Mouse (Mus musculus): ENCODE results near the gene Eomes.

Eomes gene

DNA sequence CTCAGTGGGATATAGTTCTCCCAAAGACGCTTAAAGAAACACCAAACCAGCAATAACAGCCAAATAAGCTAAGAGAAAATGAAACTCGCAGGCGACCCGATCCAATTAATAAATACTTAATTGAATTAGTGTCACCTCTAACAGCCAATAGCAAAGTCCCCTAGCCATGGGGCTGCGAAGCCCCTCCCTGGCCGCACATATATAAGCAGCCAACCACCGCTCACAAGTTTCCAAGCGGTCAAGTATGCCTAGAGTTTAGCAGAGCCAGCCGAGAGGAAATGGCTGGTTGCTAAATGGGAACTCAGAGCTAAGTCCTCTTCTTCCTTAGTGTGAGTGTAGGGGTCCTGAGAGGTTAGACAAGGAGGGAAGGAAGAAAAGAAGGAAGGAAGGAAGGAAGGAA is at the start of gene Eomes:
Gene Eomes, plus strand, starts transcription at position 252 of the 400 bp plus-strand sequence.
- no peak for DNase-seq (ENCODE audit: low spot score in 2 of 2)

DNA sequence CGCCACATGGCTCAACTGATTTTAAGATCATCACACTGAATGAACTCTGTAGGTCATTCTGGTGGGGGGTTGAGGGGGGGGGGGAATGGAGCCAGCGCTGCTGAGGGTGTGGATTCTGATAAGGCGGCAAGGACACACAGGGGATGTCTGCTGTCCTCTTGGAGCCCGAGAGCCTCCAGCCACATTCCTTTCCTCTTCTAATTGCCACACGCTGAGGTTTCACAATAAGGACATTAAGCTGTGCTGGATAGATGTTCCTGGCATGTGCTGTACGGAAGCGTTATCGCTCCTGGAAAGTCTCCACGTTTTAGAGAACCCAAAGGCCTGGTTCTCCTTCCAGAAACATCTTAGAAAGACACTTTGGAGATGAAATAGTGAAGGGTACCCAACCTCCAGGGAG is 33.2 kb upstream of the Eomes start:
- no peak for DNase-seq (ENCODE audit: low spot score in 2 of 2)

GRCm38 (mm10) chr9:118449336-118449735 is 28.7 kb upstream of the Eomes start:
- DNase-seq (ENCODE audit: low spot score in 2 of 2), result no peak

GRCm38 (mm10) chr9:118453427-118453826 is 24.6 kb upstream of the Eomes start:
- no peak for DNase-seq (ENCODE audit: low spot score in 2 of 2)

GRCm38 (mm10) chr9:118455188-118455845 is 22.7 kb upstream of the Eomes start:
- no peak for DNase-seq (ENCODE audit: low spot score in 2 of 2)

GRCm38 (mm10) chr9:118456405-118456804 is 21.6 kb upstream of the Eomes start:
- no peak for DNase-seq (ENCODE audit: low spot score in 2 of 2)

- DNase-seq (ENCODE audit: low spot score in 2 of 2), result no peak
Measured at GRCm38 (mm10) chr9:118458039-118458438, 20.0 kb upstream of the Eomes start.

DNA sequence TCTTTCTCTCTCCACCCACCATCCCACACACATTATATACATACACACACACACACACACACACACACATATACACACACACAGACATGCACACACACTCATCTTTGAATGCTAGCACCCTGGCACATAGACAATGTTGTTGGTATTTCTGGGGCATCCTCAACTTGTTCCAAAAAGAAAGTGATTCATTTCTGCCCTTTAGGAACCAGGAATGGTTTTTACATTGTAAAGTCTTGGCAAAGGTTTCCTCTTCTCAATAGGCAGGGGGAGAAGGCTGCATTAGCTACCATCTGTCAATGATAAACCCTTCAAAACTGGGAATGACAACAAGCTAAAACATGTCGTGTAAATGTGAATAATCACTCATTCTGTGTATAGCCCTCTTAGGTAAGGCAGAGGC is 14.0 kb upstream of the Eomes start:
- DNase-seq (ENCODE audit: low spot score in 2 of 2), result no peak

GRCm38 (mm10) chr9:118468301-118468700 is 9.7 kb upstream of the Eomes start:
- no peak for DNase-seq (ENCODE audit: low spot score in 2 of 2)

- DNase-seq (ENCODE audit: low spot score in 2 of 2), result no peak
Measured at GRCm38 (mm10) chr9:118469272-118469671, 8.7 kb upstream of the Eomes start.

GRCm38 (mm10) chr9:118471296-118471695 is 6.7 kb upstream of the Eomes start:
- no peak for DNase-seq (ENCODE audit: low spot score in 2 of 2)

DNA sequence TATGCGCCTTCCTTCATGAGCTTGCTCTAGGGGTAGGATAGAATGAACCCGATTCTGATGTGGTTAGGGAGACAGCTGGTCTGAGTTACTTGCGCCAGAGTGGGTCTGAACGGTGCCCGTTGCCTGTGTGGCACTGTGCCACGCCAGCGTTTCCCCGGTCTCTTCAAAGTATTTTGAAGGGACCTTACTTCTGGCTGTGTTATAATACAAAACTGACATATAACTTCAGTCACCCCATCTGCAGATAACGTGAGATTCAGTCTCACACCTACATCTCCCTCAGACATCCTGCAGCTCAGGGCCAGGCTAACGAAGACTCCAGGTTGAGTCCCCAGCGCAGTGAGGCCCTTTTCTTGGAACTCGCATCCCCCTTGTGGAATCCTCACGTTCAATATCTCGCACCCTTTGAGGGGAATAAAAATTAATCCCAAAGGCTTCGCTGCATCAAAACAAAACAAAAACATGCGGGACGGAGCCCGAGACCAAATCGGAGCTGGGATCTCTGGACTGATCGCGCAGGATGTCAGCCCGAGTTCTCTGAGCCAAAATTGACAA is 1.7 kb upstream of the Eomes start:
- DNase-seq (ENCODE audit: low spot score in 2 of 2), result no peak

GRCm38 (mm10) chr9:118476766-118477271 is 1.2 kb upstream of the Eomes start:
- DNase-seq (ENCODE audit: low spot score in 2 of 2), result no peak

- DNase-seq (ENCODE audit: low spot score in 2 of 2), result no peak
Measured at GRCm38 (mm10) chr9:118477281-118477931, 606 bp upstream of the Eomes start.

GRCm38 (mm10) chr9:118478458-118478838 is 436 bp downstream of the Eomes start:
- DNase-seq (ENCODE audit: low spot score in 2 of 2), result no peak

GRCm38 (mm10) chr9:118478839-118479507 is 961 bp downstream of the Eomes start:
- DNase-seq (ENCODE audit: low spot score in 2 of 2), result no peak

- no peak for DNase-seq (ENCODE audit: low spot score in 2 of 2)
Measured at GRCm38 (mm10) chr9:118479508-118480291, 1.7 kb downstream of the Eomes start.

- no peak for DNase-seq (ENCODE audit: low spot score in 2 of 2)
Measured at GRCm38 (mm10) chr9:118480292-118480690, 2.3 kb downstream of the Eomes start.

DNA sequence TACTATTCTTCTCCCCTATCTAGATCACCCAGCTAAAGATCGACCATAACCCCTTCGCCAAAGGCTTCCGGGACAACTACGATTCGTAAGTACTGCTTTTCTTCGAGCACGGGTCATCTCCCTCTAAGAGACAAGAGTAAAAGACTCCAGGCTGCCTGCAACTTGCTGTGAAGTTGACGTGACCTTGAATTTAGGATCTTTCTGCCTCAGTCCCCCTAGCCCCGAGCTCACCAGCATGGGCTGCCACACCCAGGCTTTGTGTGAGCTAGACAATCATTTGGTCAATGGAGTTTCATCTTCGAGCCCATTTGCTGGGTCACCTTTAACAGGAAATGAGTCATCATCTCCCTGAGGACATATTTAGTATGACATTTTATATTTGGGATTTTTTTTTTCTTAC is 4.2 kb downstream of the Eomes start:
- DNase-seq (ENCODE audit: low spot score in 2 of 2), result no peak

GRCm38 (mm10) chr9:118486361-118487095 is 8.5 kb downstream of the Eomes start:
- no peak for DNase-seq (ENCODE audit: low spot score in 2 of 2)

DNA sequence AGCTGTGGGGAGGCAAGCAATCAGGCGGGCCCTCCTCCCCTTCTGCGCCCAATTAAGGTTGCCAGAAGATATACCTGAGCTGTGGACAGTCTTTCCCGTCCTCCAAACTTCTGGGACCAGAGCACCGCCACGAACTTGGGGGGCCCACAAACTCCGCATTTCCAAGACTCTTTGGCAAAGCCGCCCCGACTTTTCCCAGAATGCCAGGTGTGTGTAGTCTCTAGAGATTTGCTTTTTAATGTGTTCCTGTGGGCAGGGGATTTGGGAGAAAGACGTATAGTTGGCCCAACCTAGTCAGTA is 9.0 kb downstream of the Eomes start:
- no peak for DNase-seq (ENCODE audit: low spot score in 2 of 2)

Measured in frontal cortex, postnatal 14 days (tissue).